Mouse (Mus musculus): ENCODE results near the gene Nsd2. TPM values are rescaled to one million over a fixed set of nuclear protein-coding genes. Genes with fewer than 3 reads are reported as not detected.

The Nsd2 gene
- 79.4 and 90.3 TPM in 2 replicates for polyA plus RNA-seq (2016; fragmentation: Nextera tagmentation; extraction: Ambion mirVana)

GRCm38 (mm10) chr5:33819876-33820732 is at the start of gene Nsd2:
TSS of gene Nsd2 (plus strand) at chr5:33820725.
- Histone ChIP-seq H3K27me3 (ENCODE audit: low read depth, poor library complexity, severe bottlenecking) (no peaks in the 10 kb centered on the region), H3K4me3 (peak within 1 kb of the TSS; percentile 84), H3K27ac (peak within 1 kb of the TSS; percentile 97), H3K9me3 (replicated peaks) (no peaks in the 10 kb centered on the region), H3K4me1 (peaks cover 48% of the 10 kb centered on the region), H3K36me3 (peaks cover 11% of the 10 kb centered on the region)
- WGBS: 2% methylated on average over 120 of the region's 136 CpGs
- DNase-seq (ENCODE audit: low spot score): peak; percentile 88

GRCm38 (mm10) chr5:33777195-33777594 is 43.3 kb upstream of the Nsd2 start:
- DNase-seq (ENCODE audit: low spot score): no peak
- H3K27ac ChIP-seq: no peak overlapping the region
- H3K4me3 ChIP-seq: no peak overlapping the region
- no peaks in the 10 kb centered on the region for H3K9me3 ChIP-seq (replicated peaks)
- no peaks in the 10 kb centered on the region for H3K27me3 ChIP-seq (ENCODE audit: low read depth, poor library complexity, severe bottlenecking)
- peaks cover 12% of the 10 kb centered on the region for H3K4me1 ChIP-seq
- H3K36me3 ChIP-seq: peaks cover 49% of the 10 kb centered on the region

GRCm38 (mm10) chr5:33781964-33782344 is 38.6 kb upstream of the Nsd2 start:
- peak overlapping the region; percentile 82 for H3K4me3 ChIP-seq
- 5% methylated on average over 11 of the region's 11 CpGs for WGBS
- peaks cover 17% of the 10 kb centered on the region for H3K36me3 ChIP-seq
- peak overlapping the region; percentile 91 for H3K27ac ChIP-seq
- H3K4me1 ChIP-seq: peaks cover 18% of the 10 kb centered on the region
- no peaks in the 10 kb centered on the region for H3K9me3 ChIP-seq (replicated peaks)
- H3K27me3 ChIP-seq (ENCODE audit: low read depth, poor library complexity, severe bottlenecking): no peaks in the 10 kb centered on the region
- DNase-seq (ENCODE audit: low spot score): no peak

GRCm38 (mm10) chr5:33782345-33782998 is 38.1 kb upstream of the Nsd2 start, which contains the start of gene Letm1:
TSS of gene Letm1 (minus strand) at chr5:33782817.
- Histone ChIP-seq H3K9me3 (replicated peaks) (no peaks in the 10 kb centered on the region), H3K36me3 (peaks cover 12% of the 10 kb centered on the region), H3K4me3 (peak within 1 kb of the TSS; percentile 82), H3K27me3 (ENCODE audit: low read depth, poor library complexity, severe bottlenecking) (no peaks in the 10 kb centered on the region), H3K4me1 (peaks cover 18% of the 10 kb centered on the region), H3K27ac (peak within 1 kb of the TSS; percentile 91)
- WGBS: under 1% methylated on average over 65 of the region's 65 CpGs
- peak; percentile 94 for DNase-seq (ENCODE audit: low spot score)

- Histone ChIP-seq H3K27ac (peak overlapping the region; percentile 91), H3K27me3 (ENCODE audit: low read depth, poor library complexity, severe bottlenecking) (no peaks in the 10 kb centered on the region), H3K4me1 (peaks cover 18% of the 10 kb centered on the region), H3K9me3 (replicated peaks) (no peaks in the 10 kb centered on the region), H3K36me3 (peaks cover 7% of the 10 kb centered on the region; the same call in 1 of the 2 replicates), H3K4me3 (peak overlapping the region; percentile 82)
- WGBS: 9% methylated on average over 6 of the region's 6 CpGs
- DNase-seq (ENCODE audit: low spot score): no peak
Observed at GRCm38 (mm10) chr5:33782999-33783390, 37.5 kb upstream of the Nsd2 start.

- Histone ChIP-seq H3K36me3 (no peaks in the 10 kb centered on the region), H3K27ac (no peak overlapping the region), H3K4me1 (no peaks in the 10 kb centered on the region), H3K4me3 (no peak overlapping the region), H3K27me3 (ENCODE audit: low read depth, poor library complexity, severe bottlenecking) (no peaks in the 10 kb centered on the region), H3K9me3 (replicated peaks) (0 out of 2 replicates have a peak, but pooled peaks cover 2% of the 10 kb centered on the region)
- no peak for DNase-seq (ENCODE audit: low spot score)
- 82% methylated on average over 5 of the region's 5 CpGs for WGBS
Observed at GRCm38 (mm10) chr5:33791912-33792643, 28.4 kb upstream of the Nsd2 start.

- no peak for DNase-seq (ENCODE audit: low spot score)
- H3K4me3 ChIP-seq: no peak overlapping the region
- H3K4me1 ChIP-seq: no peaks in the 10 kb centered on the region
- H3K27ac ChIP-seq: no peak overlapping the region
- H3K27me3 ChIP-seq (ENCODE audit: low read depth, poor library complexity, severe bottlenecking): no peaks in the 10 kb centered on the region
- H3K36me3 ChIP-seq: no peaks in the 10 kb centered on the region
- no peaks in the 10 kb centered on the region for H3K9me3 ChIP-seq (replicated peaks)
- 86% methylated on average over 2 of the region's 2 CpGs for WGBS
Observed at GRCm38 (mm10) chr5:33803337-33803736, 17.2 kb upstream of the Nsd2 start.

- Histone ChIP-seq H3K27ac (no peak overlapping the region), H3K9me3 (replicated peaks) (no peaks in the 10 kb centered on the region), H3K36me3 (no peaks in the 10 kb centered on the region), H3K27me3 (ENCODE audit: low read depth, poor library complexity, severe bottlenecking) (no peaks in the 10 kb centered on the region), H3K4me3 (no peak overlapping the region), H3K4me1 (no peaks in the 10 kb centered on the region)
- 89% methylated on average over 4 of the region's 4 CpGs for WGBS
- no peak for DNase-seq (ENCODE audit: low spot score)
Observed at GRCm38 (mm10) chr5:33811519-33811918, 9.0 kb upstream of the Nsd2 start.

GRCm38 (mm10) chr5:33816008-33816725 is 4.4 kb upstream of the Nsd2 start:
- no peak overlapping the region for H3K4me3 ChIP-seq
- no peak for DNase-seq (ENCODE audit: low spot score)
- H3K27ac ChIP-seq: no peak overlapping the region
- no peaks in the 10 kb centered on the region for H3K27me3 ChIP-seq (ENCODE audit: low read depth, poor library complexity, severe bottlenecking)
- no peaks in the 10 kb centered on the region for H3K36me3 ChIP-seq
- 88% methylated on average over 6 of the region's 6 CpGs for WGBS
- H3K9me3 ChIP-seq (replicated peaks): no peaks in the 10 kb centered on the region
- peaks cover 19% of the 10 kb centered on the region for H3K4me1 ChIP-seq

- no peak overlapping the region for H3K4me3 ChIP-seq
- no peak for DNase-seq (ENCODE audit: low spot score)
- no peaks in the 10 kb centered on the region for H3K9me3 ChIP-seq (replicated peaks)
- no peaks in the 10 kb centered on the region for H3K27me3 ChIP-seq (ENCODE audit: low read depth, poor library complexity, severe bottlenecking)
- WGBS: 40% methylated on average over 5 of the region's 5 CpGs
- H3K36me3 ChIP-seq: no peaks in the 10 kb centered on the region
- H3K27ac ChIP-seq: peak overlapping the region; percentile 61
- H3K4me1 ChIP-seq: peaks cover 34% of the 10 kb centered on the region
Observed at GRCm38 (mm10) chr5:33818104-33818503, 2.4 kb upstream of the Nsd2 start.

- peaks cover 44% of the 10 kb centered on the region for H3K4me1 ChIP-seq
- no peaks in the 10 kb centered on the region for H3K27me3 ChIP-seq (ENCODE audit: low read depth, poor library complexity, severe bottlenecking)
- no peaks in the 10 kb centered on the region for H3K9me3 ChIP-seq (replicated peaks)
- H3K27ac ChIP-seq: peak overlapping the region; percentile 97
- peak overlapping the region; percentile 84 for H3K4me3 ChIP-seq
- H3K36me3 ChIP-seq: peaks cover 3% of the 10 kb centered on the region
- DNase-seq (ENCODE audit: low spot score): peak; percentile 33
- WGBS: 32% methylated on average over 9 of the region's 9 CpGs
Observed at GRCm38 (mm10) chr5:33819141-33819875, 1.2 kb upstream of the Nsd2 start.

All from limb, embryonic 10.5 days (tissue).